ENCODE assay signal across 13 mouse cellular contexts in the genomic region with DNA sequence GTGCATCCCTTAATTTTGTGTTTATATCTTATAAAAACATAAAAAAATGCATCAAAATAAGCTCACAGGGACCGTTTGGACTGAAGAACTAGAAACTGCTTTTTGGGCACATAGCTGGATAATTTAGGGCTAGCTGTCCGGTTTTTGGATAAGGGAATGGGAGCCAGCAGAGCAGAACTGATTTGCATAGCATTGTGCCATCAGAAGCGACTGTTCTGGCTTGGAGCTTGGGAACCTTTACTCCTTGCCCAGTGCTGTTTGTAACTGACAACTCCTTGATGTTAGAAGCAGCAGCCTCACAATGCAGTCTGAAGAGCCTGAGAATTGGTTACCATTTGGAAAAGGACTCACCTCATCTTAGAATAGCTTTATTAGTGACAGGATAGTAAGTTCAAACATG.
"Had no signal": no experiment of that assay in that cellular context is flagged by ENCODE, and none has a peak within 500 bp of the region (broad histone marks: within the 10 kb centered on the region; RNA-seq: fewer than 3 reads in every experiment).

No protein-coding gene starts in this region.

- H3K4me2 ChIP-seq: liver, embryonic 12.5 days; lung, embryonic 15.5 days; midbrain, embryonic 13.5 days; neural tube, embryonic 15.5 days had no signal

- H3K27me3 ChIP-seq: liver, embryonic 12.5 days; lung, embryonic 15.5 days; midbrain, embryonic 13.5 days; neural tube, embryonic 15.5 days had no signal

- DNase-seq: kidney, adult 8-10 months; kidney, postnatal 4 days; right cerebral cortex, adult 18-20 months; spleen, adult 18-20 months; thymus, adult 18-20 months; thymus, postnatal 14 days had no signal

- H3K9me3 ChIP-seq: limb, embryonic 10.5 days; liver, embryonic 12.5 days; lung, embryonic 15.5 days; midbrain, embryonic 13.5 days; neural tube, embryonic 15.5 days had no signal

- H3K9ac ChIP-seq: liver, embryonic 12.5 days; lung, embryonic 15.5 days; midbrain, embryonic 13.5 days; neural tube, embryonic 15.5 days had no signal

- H3K4me3 ChIP-seq: left cerebral cortex, adult 2 months; limb, embryonic 10.5 days; liver, embryonic 12.5 days; lung, embryonic 15.5 days; midbrain, embryonic 13.5 days; neural tube, embryonic 15.5 days had no signal

- H3K36me3 ChIP-seq: liver, embryonic 12.5 days; lung, embryonic 15.5 days; midbrain, embryonic 13.5 days; neural tube, embryonic 15.5 days had no signal

- H3K27ac ChIP-seq: kidney, postnatal 0 days; left cerebral cortex, adult 2 months; limb, embryonic 10.5 days; liver, embryonic 12.5 days; lung, embryonic 15.5 days; midbrain, embryonic 13.5 days; neural tube, embryonic 15.5 days had no signal

- ATAC-seq: liver, embryonic 12.5 days; midbrain, embryonic 13.5 days had no signal
